Mouse (Mus musculus): ENCODE results near the gene Ptpn1. TPM values are rescaled to one million over a fixed set of nuclear protein-coding genes. Genes with fewer than 3 reads are reported as not detected.

Ptpn1 gene
- total RNA-seq, 1 experiment from 2014 or later = 63.6 TPM

GRCm38 (mm10) chr2:167942926-167943633, 11.2 kb downstream of the Ptpn1 start:
- peak; percentile 62 for ATAC-seq (replicated peaks; ENCODE audit: low read depth, poor library complexity, severe bottlenecking)

GRCm38 (mm10) chr2:167944193-167944592, 12.3 kb downstream of the Ptpn1 start:
- no peak for ATAC-seq (replicated peaks; ENCODE audit: low read depth, poor library complexity, severe bottlenecking)

GRCm38 (mm10) chr2:167945451-167945850, 13.6 kb downstream of the Ptpn1 start:
- no peak for ATAC-seq (replicated peaks; ENCODE audit: low read depth, poor library complexity, severe bottlenecking)

- ATAC-seq (replicated peaks; ENCODE audit: low read depth, poor library complexity, severe bottlenecking) = no peak
Measured at GRCm38 (mm10) chr2:167947251-167947650, 15.4 kb downstream of the Ptpn1 start.

- ATAC-seq (replicated peaks; ENCODE audit: low read depth, poor library complexity, severe bottlenecking) = no peak
Measured at GRCm38 (mm10) chr2:167948047-167948446, 16.2 kb downstream of the Ptpn1 start.

- no peak for ATAC-seq (replicated peaks; ENCODE audit: low read depth, poor library complexity, severe bottlenecking)
Measured at GRCm38 (mm10) chr2:167948557-167948956, 16.7 kb downstream of the Ptpn1 start.

GRCm38 (mm10) chr2:167949250-167949649, 17.4 kb downstream of the Ptpn1 start:
- peak; percentile 93 for ATAC-seq (replicated peaks; ENCODE audit: low read depth, poor library complexity, severe bottlenecking)

- no peak for ATAC-seq (replicated peaks; ENCODE audit: low read depth, poor library complexity, severe bottlenecking)
Measured at GRCm38 (mm10) chr2:167949808-167950207, 18.0 kb downstream of the Ptpn1 start.

GRCm38 (mm10) chr2:167950681-167951080, 18.8 kb downstream of the Ptpn1 start:
- ATAC-seq (replicated peaks; ENCODE audit: low read depth, poor library complexity, severe bottlenecking) = no peak

- no peak for ATAC-seq (replicated peaks; ENCODE audit: low read depth, poor library complexity, severe bottlenecking)
Measured at GRCm38 (mm10) chr2:167951301-167952211, 19.7 kb downstream of the Ptpn1 start.

- no peak for ATAC-seq (replicated peaks; ENCODE audit: low read depth, poor library complexity, severe bottlenecking)
Measured at GRCm38 (mm10) chr2:167953819-167954218, 22.0 kb downstream of the Ptpn1 start.

- no peak for ATAC-seq (replicated peaks; ENCODE audit: low read depth, poor library complexity, severe bottlenecking)
Measured at GRCm38 (mm10) chr2:167954928-167955327, 23.1 kb downstream of the Ptpn1 start.

GRCm38 (mm10) chr2:167957539-167957938, 25.7 kb downstream of the Ptpn1 start:
- 0 out of 2 replicates have a peak, but pooled peaks have one; percentile 23 for ATAC-seq (replicated peaks; ENCODE audit: low read depth, poor library complexity, severe bottlenecking)

- ATAC-seq (replicated peaks; ENCODE audit: low read depth, poor library complexity, severe bottlenecking) = no peak
Measured at GRCm38 (mm10) chr2:167958082-167958788, 26.4 kb downstream of the Ptpn1 start.

GRCm38 (mm10) chr2:167958843-167959242, 27.0 kb downstream of the Ptpn1 start:
- ATAC-seq (replicated peaks; ENCODE audit: low read depth, poor library complexity, severe bottlenecking) = peak; percentile 53

- 0 out of 2 replicates have a peak, but pooled peaks have one; percentile 22 for ATAC-seq (replicated peaks; ENCODE audit: low read depth, poor library complexity, severe bottlenecking)
Measured at GRCm38 (mm10) chr2:167959384-167959911, 27.6 kb downstream of the Ptpn1 start.

- no peak for ATAC-seq (replicated peaks; ENCODE audit: low read depth, poor library complexity, severe bottlenecking)
Measured at GRCm38 (mm10) chr2:167959996-167960395, 28.1 kb downstream of the Ptpn1 start.

- no peak for ATAC-seq (replicated peaks; ENCODE audit: low read depth, poor library complexity, severe bottlenecking)
Measured at GRCm38 (mm10) chr2:167960584-167960983, 28.7 kb downstream of the Ptpn1 start.

- ATAC-seq (replicated peaks; ENCODE audit: low read depth, poor library complexity, severe bottlenecking) = no peak
Measured at GRCm38 (mm10) chr2:167962347-167962746, 30.5 kb downstream of the Ptpn1 start.

- ATAC-seq (replicated peaks; ENCODE audit: low read depth, poor library complexity, severe bottlenecking) = no peak
Measured at GRCm38 (mm10) chr2:167963176-167963575, 31.3 kb downstream of the Ptpn1 start.
